Mouse (Mus musculus) megakaryocyte, adult 5-6 weeks (primary cell): ENCODE measurements around the gene Rasal2. TPM values are rescaled to one million over a fixed set of nuclear protein-coding genes. Genes with fewer than 3 reads are reported as not detected.

Experiments
- ATAC-seq: 2 replicates; pipeline ENCODE4 v1.8.0; 2016; ENCODE audit warnings: mild to moderate bottlenecking, inconsistent platforms; ENCODE audit not compliant: poor library complexity, severe bottlenecking
- total RNA-seq, 2 experiments: library from RNA; stranded (forward) in 1 of 2; stranded (reverse) in 1 of 2; fragments of 153-499, 151-499 nt in 1 of 2; fragments of 221-1000, 200-1000 nt in 1 of 2; gene quantifications; 2 replicates each; pipeline versions ENCODE4 v1.2.3 to v1.2.4; 2015 to 2017

Rasal2 gene
- total RNA-seq, 2 experiments from 2014 or later = 0.73 to 1.2 TPM

DNA sequence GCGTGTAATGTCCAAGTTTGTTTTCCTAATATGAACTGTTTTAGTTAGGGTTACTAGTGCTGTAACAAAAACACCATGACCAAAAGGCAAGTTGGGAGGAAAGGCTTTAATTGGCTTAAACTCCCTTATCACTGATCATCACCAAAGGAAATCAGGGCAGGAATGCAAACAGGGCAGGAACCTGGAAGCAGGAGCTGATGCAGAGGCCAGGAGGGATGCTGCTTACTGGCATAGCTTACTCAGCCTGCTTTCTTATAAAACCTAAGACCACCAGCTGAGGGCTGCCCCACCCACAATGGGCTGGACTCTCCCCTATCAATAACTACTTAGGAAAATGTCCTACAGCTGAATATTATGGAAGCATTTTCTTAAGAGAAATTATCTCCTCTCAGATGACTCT is 65.7 kb downstream of the Rasal2 start:
- no peak for ATAC-seq

DNA sequence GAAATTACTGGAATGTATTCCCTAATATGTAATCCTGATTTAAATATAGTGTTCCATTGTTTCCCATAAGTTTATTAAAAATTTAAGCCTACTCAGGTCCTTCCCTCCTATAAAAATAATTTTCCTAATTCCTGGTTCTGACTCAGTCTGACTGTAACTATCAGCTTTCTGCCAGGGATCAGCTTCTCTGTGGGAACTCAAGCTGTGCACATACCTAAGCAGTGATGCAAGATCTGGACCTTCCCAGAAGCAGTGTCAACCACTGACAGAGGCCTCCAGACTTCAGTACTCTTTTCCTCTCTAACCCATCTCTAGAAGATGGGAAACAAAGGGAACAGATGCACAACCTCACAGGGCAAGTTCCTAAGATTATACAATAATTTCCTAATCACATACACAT is 68.9 kb downstream of the Rasal2 start:
- ATAC-seq = no peak

DNA sequence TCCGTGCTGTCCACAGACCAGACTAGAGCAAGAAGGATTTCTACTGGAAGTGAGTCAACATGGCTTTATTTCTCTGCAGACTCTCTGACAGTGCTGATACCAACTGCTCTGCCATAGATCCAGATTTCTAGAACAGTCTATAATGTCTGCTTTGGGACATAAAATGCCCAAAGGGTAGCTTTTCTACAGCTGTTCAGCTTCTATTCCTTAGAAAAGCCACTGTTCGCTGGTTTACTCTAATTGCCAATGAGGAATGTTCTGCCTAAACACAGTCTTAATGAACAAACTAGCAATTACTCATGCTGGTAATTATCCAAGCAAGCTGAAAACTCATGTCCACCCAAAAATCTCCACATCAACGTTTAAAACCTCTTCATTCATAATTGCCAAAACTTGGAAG is 77.6 kb downstream of the Rasal2 start:
- ATAC-seq = no peak

DNA sequence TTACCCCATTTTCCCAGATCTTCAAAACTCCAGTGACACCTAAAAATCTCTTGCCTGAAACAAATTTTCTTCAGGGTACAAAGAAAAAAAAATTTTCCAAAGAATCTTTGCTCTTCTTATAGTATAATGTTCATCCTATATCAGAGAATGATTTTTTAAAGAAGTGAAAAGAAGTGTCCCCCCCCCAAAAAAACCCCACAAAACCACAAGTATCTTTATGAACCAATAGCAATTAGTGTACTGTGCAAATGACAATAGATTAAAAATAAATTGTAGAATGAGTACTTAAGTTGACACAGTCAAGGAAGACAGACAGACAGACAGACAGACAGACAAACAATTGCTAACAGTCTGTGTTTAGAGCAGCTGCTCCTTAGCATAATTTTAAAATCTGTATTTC is 84.3 kb downstream of the Rasal2 start:
- ATAC-seq = no peak

DNA sequence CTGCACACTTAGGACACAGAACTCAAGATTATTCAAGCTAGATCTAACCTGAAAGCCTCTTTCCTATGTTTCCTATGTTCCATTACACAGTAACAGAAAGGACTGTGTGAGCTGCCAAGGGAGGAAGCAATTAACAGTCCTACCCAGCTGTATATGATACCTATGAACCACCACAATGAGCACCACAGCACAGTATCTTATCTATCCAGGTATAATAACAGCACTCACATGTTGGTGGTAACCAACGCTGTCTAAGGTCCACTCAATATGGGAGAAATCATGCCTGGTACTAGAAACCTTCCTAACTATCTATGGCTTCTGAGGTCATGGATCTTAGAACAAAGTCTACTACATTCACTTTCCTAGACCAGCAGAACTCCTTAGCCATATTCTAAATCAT is 89.3 kb downstream of the Rasal2 start:
- ATAC-seq = no peak

DNA sequence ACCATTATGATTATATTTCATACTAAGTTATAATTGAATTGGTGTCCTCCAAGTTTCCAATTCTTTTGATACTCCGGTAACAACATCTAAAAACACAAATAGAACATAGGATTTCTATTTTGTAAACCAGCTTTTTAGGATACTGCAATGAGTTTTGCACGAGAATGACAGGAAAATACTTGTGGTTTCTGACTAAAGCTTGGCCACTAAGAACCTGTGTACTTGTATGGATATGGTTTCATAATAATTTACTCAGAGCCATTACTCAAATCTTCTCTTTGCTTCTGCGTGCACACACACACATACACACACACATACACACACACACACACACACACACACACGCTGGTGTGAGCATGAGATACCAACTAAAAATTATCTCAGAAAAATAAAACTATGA is 93.5 kb downstream of the Rasal2 start:
- no peak for ATAC-seq

DNA sequence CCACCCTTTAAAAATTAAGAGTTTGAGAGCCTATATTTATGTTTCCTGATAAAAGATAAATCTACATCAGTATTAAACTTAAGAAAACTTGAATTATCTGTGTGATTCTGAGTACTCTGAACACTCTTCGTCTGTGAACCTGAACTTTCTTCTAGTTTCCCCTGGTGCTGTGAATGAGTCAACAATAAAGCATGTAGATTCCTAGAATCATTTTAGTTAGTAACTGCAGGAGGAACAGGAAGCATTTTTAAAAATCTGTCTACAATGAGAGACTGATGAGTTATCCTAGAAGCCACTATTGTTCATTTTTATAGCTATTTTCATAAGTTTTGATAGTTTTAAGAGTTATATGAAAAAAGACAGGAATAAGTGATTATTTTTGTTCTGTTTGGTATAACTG is 111.1 kb downstream of the Rasal2 start:
- no peak for ATAC-seq

DNA sequence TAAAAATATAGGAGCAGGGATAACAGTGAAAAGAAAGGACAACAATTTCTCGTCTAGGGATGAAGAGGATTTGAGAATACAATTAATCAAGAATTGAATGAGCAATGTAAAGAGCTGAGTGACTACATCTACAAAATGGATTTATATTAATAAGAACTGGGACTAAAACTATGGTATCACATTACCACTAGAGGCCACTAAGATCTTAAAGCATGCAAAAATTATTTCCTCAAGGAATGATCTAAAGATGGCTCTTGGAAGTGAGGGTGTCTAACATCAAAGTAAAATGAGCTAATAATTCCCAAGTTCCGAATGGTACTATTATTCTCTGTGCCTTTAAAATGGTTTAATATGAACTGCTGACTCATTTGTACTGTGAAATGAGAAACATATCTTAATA is 112.8 kb downstream of the Rasal2 start:
- no peak for ATAC-seq

DNA sequence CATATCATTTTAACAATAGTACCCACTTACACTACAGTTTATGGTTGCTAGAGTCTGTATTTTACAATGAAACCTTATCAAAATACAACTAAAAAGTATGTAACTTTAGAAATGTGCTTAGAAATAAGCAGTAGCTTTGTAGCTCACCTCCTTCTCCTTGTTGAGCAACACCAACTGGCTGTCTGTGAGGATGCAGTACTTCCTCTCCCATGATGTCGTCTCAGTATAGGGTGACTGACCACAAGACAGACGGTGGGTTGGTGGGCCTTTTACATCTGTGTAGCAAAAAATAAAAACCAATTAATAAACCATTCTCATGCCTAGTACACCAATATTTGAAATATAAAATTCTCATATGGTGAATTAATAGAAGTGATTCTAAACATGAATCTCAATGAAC is 113.4 kb downstream of the Rasal2 start:
- ATAC-seq = peak; percentile 87

DNA sequence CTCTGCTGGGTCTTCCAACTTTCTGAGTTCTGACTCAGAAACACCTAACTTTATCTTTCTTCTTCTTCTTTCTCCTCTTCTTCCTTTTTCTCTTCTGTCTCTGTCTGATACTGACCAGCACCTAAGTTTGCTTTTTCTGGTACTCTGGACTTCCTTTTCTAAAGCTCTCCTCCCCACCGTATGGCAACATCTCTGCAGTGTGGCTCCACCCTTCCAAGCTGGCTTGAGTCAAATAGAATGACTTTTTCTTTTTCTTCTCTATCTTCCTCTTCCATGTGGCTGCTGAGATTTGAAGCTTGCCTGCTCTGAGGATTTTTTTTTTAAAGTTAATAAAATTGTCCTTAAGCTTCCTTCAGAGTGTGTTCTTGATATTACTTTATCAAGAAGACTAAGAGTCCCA is 115.3 kb downstream of the Rasal2 start:
- 0 out of 2 replicates have a peak, but pooled peaks have one; percentile 37 for ATAC-seq

DNA sequence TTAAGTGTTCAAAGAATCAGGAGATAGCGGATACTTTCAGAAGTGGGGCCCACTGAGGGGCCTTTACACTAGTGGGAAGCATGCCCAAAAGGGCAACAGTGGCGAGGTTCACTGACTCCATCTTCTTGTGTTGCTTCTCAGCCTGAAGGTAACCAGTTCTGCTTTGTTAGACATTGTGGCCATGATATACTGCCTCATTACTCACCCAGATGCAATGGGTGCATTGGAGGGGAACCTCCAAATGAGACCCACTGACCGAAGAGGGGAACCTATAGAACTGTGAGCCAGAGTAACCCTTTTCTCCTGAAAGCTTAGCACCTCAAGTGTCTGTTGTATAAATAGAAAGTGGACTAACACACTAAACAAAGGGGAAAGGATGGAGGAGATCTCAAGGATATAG is 116.5 kb downstream of the Rasal2 start:
- no peak for ATAC-seq

DNA sequence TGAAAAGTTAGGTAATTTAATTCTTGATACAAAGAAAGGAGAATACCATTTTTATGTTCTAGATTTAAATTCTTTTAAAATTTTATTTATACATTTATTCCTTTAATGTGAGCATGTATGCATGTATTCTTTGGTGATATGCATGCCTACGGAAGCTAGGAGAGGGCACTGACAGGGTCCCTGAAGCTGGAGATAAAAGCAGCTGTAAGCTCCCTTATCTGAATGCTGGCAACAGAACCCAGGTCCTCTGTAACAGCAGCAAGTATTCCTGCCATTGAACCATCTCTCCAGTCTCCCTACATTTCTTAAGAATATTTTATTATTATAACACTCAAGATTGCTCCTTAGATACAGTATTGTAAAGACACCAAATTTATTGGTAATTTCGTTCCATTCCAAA is 122.2 kb downstream of the Rasal2 start:
- no peak for ATAC-seq

DNA sequence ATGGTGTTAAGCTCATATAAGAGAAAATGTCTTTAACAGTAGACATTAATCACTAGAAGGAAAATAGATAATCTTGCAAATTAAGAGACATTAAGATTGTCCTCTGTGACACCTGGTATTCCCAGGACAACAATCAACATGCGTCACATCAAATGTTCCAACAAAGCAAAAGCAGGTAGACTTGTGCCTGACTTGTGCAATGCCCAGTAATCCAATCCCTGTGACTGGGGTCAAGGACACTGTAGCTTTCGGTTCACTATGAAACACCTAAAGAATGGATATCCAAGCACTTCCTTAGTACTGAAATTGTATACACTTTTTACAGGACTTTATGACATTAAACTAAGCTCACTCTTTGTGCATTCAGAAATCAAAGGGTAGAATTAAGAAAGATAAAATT is 123.1 kb downstream of the Rasal2 start:
- no peak for ATAC-seq

DNA sequence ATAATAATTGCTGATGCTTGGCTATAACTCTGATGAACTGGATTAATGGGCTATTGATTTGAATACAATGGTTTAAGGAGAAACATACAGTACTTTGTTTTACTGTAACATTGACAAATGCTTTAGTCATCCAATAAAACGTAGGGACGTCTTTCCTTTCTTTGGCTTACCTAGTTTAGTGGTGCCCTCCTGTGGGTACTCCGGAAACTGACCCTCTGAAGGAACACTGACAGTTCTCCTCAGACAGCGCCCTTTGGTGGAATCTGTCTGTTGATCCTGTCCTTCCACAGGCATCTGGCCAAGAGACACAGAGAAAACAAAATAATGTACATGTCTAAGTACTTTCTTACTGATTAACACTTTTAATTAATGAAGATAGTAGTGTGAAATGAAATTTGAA is 125.8 kb downstream of the Rasal2 start:
- 0 out of 2 replicates have a peak, but pooled peaks have one; percentile 44 for ATAC-seq

DNA sequence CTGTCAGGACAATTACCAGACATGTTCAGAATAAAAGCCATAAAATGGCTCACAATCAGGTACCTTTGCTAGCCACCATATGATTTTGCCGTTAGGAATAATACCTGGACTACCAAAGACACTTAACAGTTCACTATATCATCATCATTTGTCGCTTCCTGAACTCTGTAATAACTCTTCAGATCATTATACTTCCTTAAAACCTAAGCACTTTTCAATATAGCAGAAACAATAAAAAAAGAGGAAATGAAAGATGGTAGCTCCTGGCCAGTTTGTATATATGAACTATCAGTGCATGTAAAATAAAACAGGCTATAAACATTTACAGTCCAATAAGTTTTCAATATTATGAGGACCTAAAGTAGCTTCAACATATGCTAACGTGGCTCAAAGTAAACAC is 127.0 kb downstream of the Rasal2 start:
- ATAC-seq = peak; percentile 84

DNA sequence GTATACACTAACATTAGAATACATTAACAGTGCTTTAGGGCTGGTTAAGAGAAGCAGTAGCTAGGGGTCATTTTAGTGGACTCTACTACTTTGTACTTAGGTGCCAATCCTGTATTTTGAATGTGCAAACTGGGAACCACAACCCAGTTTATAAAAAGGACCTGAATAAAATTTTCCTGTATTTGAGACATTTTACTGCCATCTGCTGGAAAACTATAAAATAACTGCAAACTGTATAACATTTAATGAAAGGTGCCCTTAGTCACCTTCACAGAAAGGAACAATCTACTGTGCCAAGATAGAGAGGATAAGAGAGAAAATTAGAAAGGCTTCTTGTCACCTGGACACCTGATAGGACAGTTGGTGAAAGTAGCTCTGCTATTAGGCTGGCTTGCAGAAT is 131.6 kb downstream of the Rasal2 start:
- no peak for ATAC-seq

DNA sequence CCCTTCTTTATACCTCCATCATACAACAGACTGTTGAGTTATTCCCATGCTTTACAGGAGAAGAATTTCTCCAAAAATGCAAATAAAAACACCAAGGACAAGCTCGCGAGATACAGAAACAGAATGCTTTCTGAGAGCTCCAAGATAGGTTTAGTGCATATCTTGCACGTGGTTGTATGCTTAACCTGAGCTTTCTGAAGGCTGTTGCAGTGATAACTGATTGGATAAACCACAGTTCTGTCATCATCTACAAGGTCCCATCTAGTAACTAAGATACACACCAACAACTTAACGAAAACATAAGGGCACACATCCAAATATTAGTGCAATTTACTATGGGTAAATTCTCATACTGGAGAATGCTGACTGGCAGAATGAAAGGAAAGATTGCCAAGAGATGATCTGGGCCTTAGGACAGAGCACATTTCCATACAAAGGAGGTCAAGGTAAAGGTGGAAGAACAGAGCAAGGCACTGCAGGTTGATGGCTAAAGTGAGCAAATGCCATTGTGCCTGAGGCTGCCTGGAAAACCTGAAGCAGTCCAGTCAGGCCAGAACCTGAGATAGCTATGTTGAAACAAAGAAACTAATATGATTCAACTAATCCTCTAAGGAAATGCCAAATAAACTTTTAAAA is 136.6 kb downstream of the Rasal2 start:
- ATAC-seq = no peak

DNA sequence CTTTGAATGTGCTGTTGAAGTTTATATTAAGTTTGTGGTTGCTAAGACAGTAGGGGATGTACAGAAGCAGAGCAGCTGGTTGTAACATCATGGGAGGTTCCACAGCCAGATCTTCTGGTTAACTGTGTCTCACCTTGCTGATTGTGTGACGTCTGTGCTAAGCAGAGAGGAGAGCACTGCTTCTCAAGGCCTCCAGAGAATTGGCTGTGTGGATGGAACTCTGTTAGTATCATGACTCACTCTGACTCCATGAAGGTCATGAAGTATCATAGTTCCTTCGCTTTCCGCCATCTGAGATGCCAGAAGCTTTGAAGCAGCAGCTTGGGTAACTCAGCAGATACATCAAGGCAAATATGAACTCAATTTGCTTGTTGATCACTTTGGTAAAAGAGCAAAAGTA is 144.5 kb downstream of the Rasal2 start:
- no peak for ATAC-seq

DNA sequence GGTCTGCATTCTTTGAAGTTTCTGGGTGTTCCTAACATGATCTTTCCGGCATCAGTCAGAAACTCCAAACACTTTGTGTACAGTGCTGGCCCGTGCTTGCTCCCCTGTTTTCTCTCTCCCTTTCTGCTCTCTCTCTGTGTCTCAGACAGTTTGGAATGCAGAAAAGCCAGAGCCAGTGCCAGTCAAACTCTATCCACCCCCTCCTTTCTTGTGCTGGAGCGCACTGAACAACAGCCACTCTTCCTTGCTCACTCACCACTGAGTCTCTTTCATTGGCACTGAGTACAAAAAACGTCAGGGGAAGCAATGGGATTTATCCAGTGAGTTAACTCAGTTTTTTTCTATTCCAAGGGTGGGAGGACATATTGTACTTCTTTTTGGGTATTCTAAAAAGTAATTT is 155.8 kb downstream of the Rasal2 start:
- ATAC-seq = no peak

DNA sequence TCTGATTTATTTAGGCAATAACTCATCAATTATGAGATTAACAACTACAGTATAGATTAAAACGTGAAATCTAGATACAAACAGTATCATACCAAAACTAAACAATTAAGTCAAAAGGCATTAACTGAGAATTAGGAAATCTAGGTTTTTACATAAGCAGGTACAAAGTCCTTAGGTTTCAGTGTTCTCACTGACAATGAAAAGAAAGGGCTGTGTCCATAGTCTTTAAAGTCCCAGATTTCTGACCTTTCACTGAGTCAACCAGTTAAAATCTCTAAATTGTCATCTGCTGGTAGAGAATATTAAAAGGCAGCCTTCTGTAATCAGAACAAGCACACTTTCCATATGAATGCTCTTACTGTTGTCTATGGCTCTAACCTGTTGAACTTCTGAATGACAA is 156.6 kb downstream of the Rasal2 start:
- no peak for ATAC-seq

DNA sequence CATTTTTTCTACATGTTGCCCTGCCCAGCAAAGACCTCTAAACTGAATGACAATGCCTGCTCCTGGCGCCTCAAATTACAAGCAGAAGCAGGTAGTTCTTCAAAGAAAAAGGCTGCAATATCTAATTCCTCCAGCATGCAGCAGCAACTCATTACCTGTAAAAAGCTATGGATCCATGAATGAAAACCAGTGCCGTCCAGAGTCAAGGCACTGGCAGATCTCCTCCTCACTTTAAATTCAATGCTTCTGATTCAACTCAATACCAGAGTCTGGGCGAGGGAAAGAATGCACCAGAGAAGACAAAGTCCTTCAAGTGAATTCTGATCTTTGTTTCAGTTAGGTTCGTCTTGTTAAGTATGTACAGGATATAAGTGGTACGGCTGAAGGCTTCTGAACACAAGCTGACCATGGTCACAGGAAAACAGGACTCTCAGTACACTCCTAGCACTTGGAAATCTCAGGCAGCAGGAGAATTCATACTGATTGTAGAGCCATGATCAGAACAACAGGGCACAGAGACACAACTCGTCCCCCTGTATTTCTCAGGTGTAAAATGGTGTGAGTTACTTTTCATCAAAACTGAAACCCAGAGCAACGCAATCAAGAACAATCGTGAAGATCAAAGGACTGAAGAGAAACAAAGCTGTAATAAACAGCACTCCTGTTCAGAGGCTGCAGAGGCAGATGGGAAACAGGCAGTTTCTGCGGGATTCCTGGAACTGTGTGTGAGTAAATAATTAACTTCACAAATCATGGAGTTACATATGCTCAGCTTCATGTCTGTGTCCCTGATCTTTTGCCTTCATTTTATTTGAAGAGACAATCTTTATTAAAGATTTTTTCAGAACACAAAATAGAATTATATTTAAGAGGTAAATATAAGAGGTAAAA is 158.6 kb downstream of the Rasal2 start:
- ATAC-seq = no peak

DNA sequence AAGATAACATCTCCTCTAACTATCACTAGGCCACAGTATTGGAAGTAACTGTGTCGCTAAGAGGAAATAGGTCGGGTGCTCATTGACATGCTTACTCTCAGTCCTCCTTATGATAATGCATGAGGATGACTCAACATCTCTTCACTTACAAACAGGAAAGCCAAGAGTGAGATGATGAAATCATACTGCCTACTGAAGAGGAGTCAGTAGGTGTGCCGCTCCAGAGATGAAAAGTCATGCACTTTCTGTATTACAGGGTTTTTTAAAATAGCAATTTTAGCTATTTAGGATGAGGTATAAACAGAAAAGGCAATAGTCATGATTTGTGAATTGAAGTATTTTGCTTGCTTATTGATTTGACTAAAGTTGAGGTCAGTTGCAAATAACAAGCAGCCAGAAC is 164.3 kb downstream of the Rasal2 start:
- peak; percentile 74 for ATAC-seq
